Mouse (Mus musculus) forebrain, embryonic 16.5 days (tissue): ENCODE measurements around the gene Mtmr12. TPM values are rescaled to one million over a fixed set of nuclear protein-coding genes. Genes with fewer than 3 reads are reported as not detected.
"Not testable (repeated sequence)": the region's sequence is repeated elsewhere in the genome, so short reads cannot be mapped to it uniquely, and the experiment has no call there.

ENCODE experiments used
- ATAC-seq: fragments of 200-750 bp; cut with Nextera tagmentation; 2 replicates; pipeline ENCODE4 v1.8.0; 2017; ENCODE audit warnings: mild to moderate bottlenecking, moderate library complexity
- H3K27ac ChIP-seq: fragments of 300-500 bp; sonication (generic); 2 replicates; pipeline ENCODE4 v1.5.1; 2014; ENCODE audit warnings: low read length, control low read depth
- H3K27me3 ChIP-seq: fragments of 300-500 bp; sonication (generic); replicated peaks from 2 replicates; pipeline ENCODE4 v1.6.1; 2014; ENCODE audit warnings: low read length; ENCODE audit not compliant: control insufficient read depth, insufficient read depth
- H3K36me3 ChIP-seq: fragments of 300-500 bp; sonication (generic); 2 replicates; pipeline ENCODE4 v1.6.1; 2014; ENCODE audit not compliant: control insufficient read depth, insufficient read depth
- H3K4me1 ChIP-seq: fragments of 300-500 bp; sonication (generic); replicated peaks from 2 replicates; pipeline ENCODE4 v1.6.1; 2014; ENCODE audit warnings: low read length; ENCODE audit not compliant: control insufficient read depth, insufficient read depth
- H3K4me2 ChIP-seq: fragments of 300-500 bp; sonication (generic); 2 replicates; pipeline ENCODE4 v1.6.1; 2014; ENCODE audit warnings: mild to moderate bottlenecking, low read length, control low read depth
- H3K4me3 ChIP-seq: fragments of 300-500 bp; sonication (generic); replicated peaks from 2 replicates; pipeline ENCODE4 v1.5.1; 2014; ENCODE audit warnings: mild to moderate bottlenecking, low read length, control low read depth
- H3K9ac ChIP-seq: fragments of 300-500 bp; sonication (generic); replicated peaks from 2 replicates; pipeline ENCODE4 v1.6.1; 2014; ENCODE audit warnings: low read depth, low read length, control low read depth
- H3K9me3 ChIP-seq: fragments of 300-500 bp; sonication (generic); 2 replicates; pipeline ENCODE4 v1.6.1; 2016; ENCODE audit warnings: low read length; ENCODE audit not compliant: control insufficient read depth
- WGBS: fragments of 180-500 bp; shearing (Covaris S2); extraction: QIAGEN DNeasy Blood & Tissue Kit; methylation state at CpG from one replicate; pipeline ENCODE4 v1.1.7; 2014; 5-methylcytosine and 5-hydroxymethylcytosine counted together
- polyA plus RNA-seq: library from polyadenylated mRNA; unstranded; fragments of >200 nt; fragmentation: Nextera tagmentation; extraction: Ambion mirVana; gene quantifications from 2 replicates; pipeline ENCODE4 v1.2.1, GENCODE M21; 2015

Mtmr12 gene
- polyA plus RNA-seq = 10.8 and 12.3 TPM in 2 replicates

- H3K9me3 ChIP-seq = no peaks in the 10 kb centered on the region
- peaks cover 19% of the 10 kb centered on the region for H3K4me1 ChIP-seq
- H3K9ac ChIP-seq = peak within 1 kb of the TSS; percentile 90
- H3K36me3 ChIP-seq = no peaks in the 10 kb centered on the region
- ATAC-seq = peak; percentile 98
- peak within 1 kb of the TSS; percentile 91 for H3K27ac ChIP-seq
- peak within 1 kb of the TSS; percentile 73 for H3K4me2 ChIP-seq
- H3K4me3 ChIP-seq = peak within 1 kb of the TSS; percentile 92
- H3K27me3 ChIP-seq = no peaks in the 10 kb centered on the region
- under 1% methylated on average over 47 of the region's 58 CpGs for WGBS
These were observed at the start of gene Mtmr12 for GRCm38 (mm10) chr15:12204319-12205159. Gene Mtmr12 (plus strand): TSS chr15:12205028.

- H3K27ac ChIP-seq = no peak overlapping the region
- H3K4me1 ChIP-seq = no peaks in the 10 kb centered on the region
- H3K9me3 ChIP-seq = no peaks in the 10 kb centered on the region
- H3K9ac ChIP-seq = no peak overlapping the region
- H3K27me3 ChIP-seq = no peaks in the 10 kb centered on the region
- ATAC-seq = no peak
- no peak overlapping the region for H3K4me3 ChIP-seq
- peaks cover 17% of the 10 kb centered on the region for H3K36me3 ChIP-seq
- H3K4me2 ChIP-seq = no peak overlapping the region
- WGBS = 29% methylated on average over 5 of the region's 5 CpGs
These were observed 26.7 kb upstream of the Mtmr12 start for GRCm38 (mm10) chr15:12178126-12178525.

DNA sequence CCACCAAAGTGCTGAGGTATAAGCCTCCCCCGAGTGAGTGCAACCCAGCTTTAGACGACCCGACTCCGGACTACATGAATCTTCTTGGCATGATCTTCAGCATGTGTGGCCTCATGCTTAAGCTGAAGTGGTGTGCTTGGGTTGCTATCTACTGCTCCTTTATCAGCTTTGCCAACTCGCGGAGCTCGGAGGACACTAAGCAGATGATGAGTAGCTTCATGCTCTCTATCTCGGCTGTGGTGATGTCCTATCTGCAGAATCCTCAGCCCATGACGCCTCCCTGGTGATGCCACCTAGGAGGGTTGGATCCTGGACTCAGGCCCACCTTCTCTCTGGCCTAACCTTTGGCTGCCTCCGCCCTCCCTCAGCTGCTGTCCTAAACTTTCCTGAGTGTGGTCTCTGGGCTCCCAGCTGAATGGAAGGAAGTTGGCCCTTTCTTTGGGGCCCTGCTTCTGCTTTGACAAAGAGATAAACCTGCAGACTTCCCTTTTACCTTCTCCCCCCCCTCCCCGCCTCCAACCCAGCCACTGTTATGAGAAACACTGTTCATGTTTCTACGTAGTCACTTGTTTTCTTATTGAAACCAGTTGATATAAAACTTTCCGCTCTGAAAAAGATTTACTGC lies 23.5 kb upstream of the Mtmr12 start:
- 96% methylated on average over 13 of the region's 13 CpGs for WGBS
- not testable (repeated sequence) for H3K9ac ChIP-seq, H3K4me3 ChIP-seq, H3K27me3 ChIP-seq, H3K4me2 ChIP-seq, ATAC-seq, H3K4me1 ChIP-seq, H3K27ac ChIP-seq, H3K9me3 ChIP-seq
- H3K36me3 ChIP-seq = peaks cover 13% of the 10 kb centered on the region

GRCm38 (mm10) chr15:12193880-12194816 lies 10.7 kb upstream of the Mtmr12 start:
- H3K27ac ChIP-seq = no peak overlapping the region
- no peak overlapping the region for H3K4me2 ChIP-seq
- no peaks in the 10 kb centered on the region for H3K9me3 ChIP-seq
- WGBS = 75% methylated on average over 25 of the region's 25 CpGs
- no peaks in the 10 kb centered on the region for H3K27me3 ChIP-seq
- no peaks in the 10 kb centered on the region for H3K4me1 ChIP-seq
- no peaks in the 10 kb centered on the region for H3K36me3 ChIP-seq
- no peak overlapping the region for H3K9ac ChIP-seq
- no peak for ATAC-seq
- H3K4me3 ChIP-seq = no peak overlapping the region

DNA sequence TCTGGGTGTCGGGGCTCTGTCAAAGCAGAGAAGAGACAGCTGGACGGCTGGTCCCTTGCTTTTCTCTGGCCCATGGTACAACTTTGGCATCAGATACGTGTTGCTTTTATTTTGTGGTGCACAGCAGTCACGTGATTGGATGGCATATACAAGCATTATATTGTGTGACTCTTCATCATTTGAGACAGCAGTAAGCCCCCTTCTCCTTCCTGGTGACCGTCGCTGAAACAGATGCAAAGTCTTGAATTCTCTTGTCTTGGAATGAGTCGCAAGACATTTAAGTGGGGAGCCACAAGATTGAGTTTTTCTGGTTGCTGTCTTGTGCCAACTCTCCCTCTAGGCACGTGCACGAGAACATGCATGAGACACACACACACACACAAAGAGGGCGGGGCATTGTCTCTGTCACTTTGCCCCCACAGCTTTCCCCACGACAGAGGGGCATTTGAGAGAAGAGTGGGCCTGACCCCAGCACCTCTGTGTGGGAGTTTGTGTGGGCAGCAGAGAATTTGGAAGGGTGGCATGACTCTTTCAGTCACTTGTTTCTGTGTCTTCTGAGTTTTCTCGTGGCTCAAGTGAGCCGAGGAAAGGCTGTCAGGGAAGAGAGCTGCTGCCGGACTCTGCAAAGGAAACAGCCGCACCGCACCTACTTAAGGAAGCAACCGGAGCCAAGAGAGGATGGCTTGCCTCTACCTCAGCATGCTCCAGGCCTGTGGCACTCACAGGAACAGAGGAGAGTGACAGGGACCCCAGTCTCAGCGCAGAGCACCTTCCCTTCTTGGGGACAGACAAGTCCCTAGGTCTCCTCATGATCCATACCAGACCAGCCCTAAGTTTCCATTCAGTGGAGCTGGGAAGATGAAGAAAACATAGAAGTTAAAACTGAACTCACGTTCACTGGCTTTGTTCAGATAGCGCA lies 9.8 kb upstream of the Mtmr12 start:
- Histone ChIP-seq H3K27me3 (no peaks in the 10 kb centered on the region), H3K4me2 (no peak overlapping the region), H3K4me3 (no peak overlapping the region), H3K4me1 (no peaks in the 10 kb centered on the region), H3K9ac (no peak overlapping the region), H3K9me3 (no peaks in the 10 kb centered on the region), H3K36me3 (no peaks in the 10 kb centered on the region), H3K27ac (no peak overlapping the region)
- 77% methylated on average over 20 of the region's 20 CpGs for WGBS
- ATAC-seq = no peak

DNA sequence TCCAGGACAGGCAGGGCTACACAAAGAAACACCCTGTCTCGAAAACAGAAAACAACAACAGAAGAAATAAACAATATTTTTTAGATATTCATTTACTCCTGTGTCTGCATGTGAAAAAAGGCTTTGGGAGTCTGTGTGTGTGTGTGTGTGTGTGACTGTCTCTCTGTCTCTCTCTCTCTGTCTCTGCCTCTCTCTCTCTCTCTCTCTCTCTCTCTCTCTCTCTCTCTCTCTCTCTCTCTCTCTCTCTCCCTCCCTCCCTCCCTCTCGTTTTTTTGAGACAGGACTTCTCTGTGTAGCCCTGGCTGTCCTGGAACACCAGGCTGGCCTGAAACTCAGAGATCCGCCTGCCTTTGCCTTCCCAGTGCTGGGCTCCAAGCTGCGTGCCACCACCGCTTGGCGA lies 8.9 kb upstream of the Mtmr12 start:
- Histone ChIP-seq H3K27ac (no peak overlapping the region), H3K4me2 (no peak overlapping the region), H3K4me3 (no peak overlapping the region), H3K36me3 (no peaks in the 10 kb centered on the region), H3K27me3 (no peaks in the 10 kb centered on the region), H3K4me1 (no peaks in the 10 kb centered on the region), H3K9me3 (no peaks in the 10 kb centered on the region), H3K9ac (no peak overlapping the region)
- ATAC-seq = no peak
- WGBS = 74% methylated on average over 6 of the region's 6 CpGs

- H3K9ac ChIP-seq = no peak overlapping the region
- no peak overlapping the region for H3K4me3 ChIP-seq
- no peak overlapping the region for H3K27ac ChIP-seq
- no peaks in the 10 kb centered on the region for H3K27me3 ChIP-seq
- H3K4me2 ChIP-seq = no peak overlapping the region
- no peaks in the 10 kb centered on the region for H3K36me3 ChIP-seq
- 40% methylated on average over 22 of the region's 22 CpGs for WGBS
- no peaks in the 10 kb centered on the region for H3K9me3 ChIP-seq
- peak; percentile 61 for ATAC-seq
- H3K4me1 ChIP-seq = no peaks in the 10 kb centered on the region
These were observed 8.2 kb upstream of the Mtmr12 start for GRCm38 (mm10) chr15:12196410-12197191.

DNA sequence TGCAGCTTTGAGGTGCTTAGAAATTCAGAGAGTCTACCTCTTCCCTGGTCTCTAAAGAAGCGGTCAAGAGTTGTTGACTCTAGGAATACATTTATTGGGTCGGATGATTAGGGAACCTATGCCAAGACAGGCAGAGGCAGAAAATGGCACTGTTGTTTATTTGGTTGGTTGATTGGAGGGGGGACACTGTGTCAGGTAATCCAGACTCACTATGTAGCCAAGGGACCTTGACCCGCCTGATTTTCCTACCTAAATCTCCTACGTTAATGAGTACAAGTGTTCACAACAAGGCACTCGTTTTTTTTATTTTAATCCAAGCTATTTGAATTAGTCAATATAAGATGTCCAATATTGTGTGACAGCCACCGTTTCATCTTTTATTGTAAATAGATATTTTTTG lies 7.5 kb upstream of the Mtmr12 start:
- H3K4me2 ChIP-seq = no peak overlapping the region
- 89% methylated on average over 6 of the region's 6 CpGs for WGBS
- no peak for ATAC-seq
- H3K9me3 ChIP-seq = no peaks in the 10 kb centered on the region
- H3K27ac ChIP-seq = no peak overlapping the region
- no peaks in the 10 kb centered on the region for H3K36me3 ChIP-seq
- no peak overlapping the region for H3K9ac ChIP-seq
- H3K27me3 ChIP-seq = no peaks in the 10 kb centered on the region
- H3K4me3 ChIP-seq = no peak overlapping the region
- no peaks in the 10 kb centered on the region for H3K4me1 ChIP-seq
